Mouse (Mus musculus) lung, postnatal 0 days (tissue): ENCODE data around the gene Dnaic2.

Source experiments
- CTCF ChIP-seq: IDR thresholded peaks from 2 replicates; pipeline ENCODE4 v1.5.1; 2016; ENCODE audit warnings: antibody characterized with exemption, mild to moderate bottlenecking
- EP300 ChIP-seq: IDR thresholded peaks from 2 replicates; pipeline ENCODE4 v1.6.1; 2016; ENCODE audit warnings: antibody characterized with exemption, mild to moderate bottlenecking, control low read depth

GRCm38 (mm10) chr11:114706358-114706757 is 20.9 kb upstream of the Dnaic2 start:
- no peak for TF ChIP-seq CTCF
- no peak for TF ChIP-seq EP300
